Mouse (Mus musculus) urinary bladder, postnatal 10 days (tissue): ENCODE results near the gene Agr2.

Experiments
- DNase-seq: peaks from one replicate; pipeline ENCODE4 v3.0.0; 2022; ENCODE audit warnings: low spot score

The Agr2 gene

DNA sequence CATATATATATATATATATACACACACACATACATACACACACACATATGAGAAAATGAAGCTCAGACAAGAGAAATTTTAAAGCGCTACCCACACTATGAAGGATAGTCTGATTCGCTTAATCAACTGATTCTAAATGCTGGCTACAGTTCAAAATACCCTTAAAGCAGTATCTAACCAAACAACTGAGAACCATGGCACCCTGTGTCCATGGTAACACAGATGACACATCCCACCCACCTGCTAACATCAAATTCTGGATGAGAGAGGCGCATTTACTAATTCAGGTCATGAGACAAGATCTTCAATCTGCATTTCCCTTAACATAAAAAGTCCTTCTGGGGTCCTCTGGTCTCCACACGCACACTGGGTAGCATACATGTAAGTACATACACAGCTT, 33.4 kb downstream of the Agr2 start:
- DNase-seq: no peak

DNA sequence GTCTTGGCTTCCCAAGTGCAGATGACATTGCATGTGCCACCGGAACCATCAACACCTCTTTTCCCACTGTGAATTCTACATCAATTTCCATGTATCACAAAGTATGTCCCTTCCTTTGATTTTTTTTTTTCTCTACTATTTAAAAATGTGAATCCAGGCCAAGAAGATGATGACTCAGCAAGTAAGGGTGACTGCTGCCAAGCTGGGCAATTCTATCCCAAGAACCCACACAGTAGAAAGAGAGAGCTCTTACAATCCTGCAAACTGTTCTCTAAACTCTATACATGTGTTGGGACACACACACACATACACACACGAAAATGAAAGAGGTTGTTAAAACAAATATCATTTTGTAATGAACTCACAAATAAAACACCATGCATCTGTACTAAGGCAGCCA, 34.5 kb downstream of the Agr2 start:
- no peak for DNase-seq

DNA sequence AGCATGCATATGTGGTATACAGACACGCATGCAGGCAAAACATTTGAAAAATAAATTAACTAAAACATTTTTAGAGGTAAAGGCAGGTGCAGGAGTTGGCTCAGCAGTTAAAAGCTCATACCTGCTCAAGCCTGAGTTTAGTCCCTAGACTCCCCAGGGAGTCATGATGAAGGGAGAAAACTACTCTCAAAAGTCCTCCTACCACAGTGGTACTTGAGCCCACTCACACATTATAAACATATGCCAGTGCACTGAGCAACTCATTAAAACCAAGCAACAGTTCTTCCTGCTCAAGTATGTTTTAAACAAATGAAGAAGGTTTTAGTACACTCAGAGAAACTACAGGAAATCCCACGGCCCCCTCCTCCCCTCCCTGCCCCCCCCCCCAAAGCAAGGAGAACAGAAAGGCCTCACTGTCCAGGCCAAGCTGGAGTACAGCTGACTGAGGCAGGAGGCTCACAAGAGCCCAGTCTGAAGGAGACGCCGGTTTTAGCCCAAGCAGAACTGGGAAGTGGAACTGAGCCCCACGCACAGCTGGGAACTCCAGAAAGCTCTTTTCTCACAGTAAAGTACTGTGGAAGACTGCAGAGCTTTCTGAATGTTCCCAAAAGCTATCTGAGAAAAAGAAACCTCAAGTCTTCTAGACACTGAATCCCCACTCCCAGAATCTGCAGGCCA, 36.4 kb downstream of the Agr2 start:
- DNase-seq: no peak

DNA sequence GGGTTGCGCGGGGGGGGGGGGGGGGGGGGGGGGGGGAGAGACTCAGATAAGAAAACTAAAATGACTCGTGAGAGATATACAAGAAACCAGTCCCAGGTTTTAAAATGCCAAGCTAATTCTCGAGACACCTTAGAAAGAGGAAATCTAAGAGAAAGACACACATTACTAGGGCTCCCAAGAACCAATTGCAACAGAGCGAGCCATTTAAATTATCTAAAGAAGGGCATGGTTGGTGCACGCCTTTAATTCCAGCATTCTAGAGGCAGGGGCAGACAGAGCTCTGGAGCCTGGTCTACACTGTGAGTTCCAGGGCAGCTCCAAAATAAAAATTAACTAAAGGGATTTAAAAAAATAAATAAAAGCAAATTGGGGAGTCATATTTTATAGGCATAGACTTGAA, 37.0 kb downstream of the Agr2 start:
- DNase-seq: no peak

DNA sequence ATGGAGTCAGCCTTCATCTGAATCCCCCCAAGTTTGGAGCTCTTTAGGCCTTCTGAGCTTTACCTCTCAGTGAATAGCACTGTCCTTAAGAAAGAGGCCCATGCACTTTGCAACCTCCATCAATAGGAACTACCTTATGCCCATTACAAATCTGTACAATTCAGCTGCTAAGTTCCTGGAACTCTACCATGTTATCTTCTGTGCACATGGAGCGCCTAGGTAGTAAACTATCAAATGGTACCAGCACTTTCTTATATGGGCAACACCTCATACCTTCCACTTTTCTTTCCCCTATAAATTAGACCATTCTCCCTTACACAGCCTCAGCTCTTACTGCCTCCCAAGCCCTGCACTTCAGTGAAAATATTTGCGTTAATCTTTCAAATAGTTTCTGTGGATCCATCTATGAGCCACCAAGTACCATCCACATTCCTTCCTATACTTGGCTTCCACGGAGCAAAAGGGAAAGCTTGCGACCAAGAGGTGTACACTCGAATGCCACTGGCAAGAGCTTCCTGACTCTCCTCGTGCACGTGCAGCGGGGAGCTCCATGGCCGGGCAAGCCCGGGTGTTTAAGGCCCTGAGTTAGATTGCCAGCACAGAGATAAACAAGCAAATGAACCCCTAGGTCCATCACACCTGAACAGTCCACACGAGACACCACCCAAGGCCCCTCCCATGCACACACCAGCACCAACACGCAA, 38.1 kb downstream of the Agr2 start:
- no peak for DNase-seq

DNA sequence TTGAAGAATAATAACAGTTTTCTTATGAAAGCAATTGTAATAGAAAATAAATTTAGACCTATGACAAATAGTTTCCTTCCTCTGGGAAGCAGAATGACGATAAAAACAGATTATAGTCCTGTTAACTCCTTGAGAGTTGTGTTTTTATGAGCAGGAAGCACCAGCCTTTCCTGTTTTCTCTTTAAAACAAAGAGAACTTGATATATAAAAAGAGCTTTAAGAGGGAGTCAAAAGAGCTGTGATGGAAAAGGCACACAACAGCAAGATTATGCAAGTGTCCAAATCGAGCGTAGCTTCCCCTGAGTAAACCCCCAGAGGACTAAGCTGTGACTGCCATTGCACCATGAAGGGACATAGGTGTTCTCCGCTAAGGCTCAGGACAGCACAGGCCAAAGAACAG, 39.7 kb downstream of the Agr2 start:
- no peak for DNase-seq

DNA sequence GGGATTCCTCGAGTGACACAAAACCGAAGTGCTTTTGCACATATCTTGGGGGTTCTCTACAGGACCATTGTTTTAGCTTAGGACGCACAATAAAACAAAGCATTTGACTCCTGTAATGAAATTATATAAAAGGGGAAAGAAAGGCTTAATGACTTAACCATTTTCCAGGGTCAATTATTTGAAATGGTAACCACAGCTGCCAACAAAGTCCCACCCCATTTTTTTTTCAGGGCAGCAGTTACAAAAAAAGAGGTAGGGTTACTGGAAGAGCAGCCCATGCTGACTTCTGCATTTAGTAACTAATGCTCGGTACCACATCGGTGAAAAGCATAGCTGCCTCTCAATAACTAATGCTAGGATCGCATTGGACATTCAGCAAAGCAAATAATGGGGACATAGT, 42.8 kb downstream of the Agr2 start:
- DNase-seq: no peak

DNA sequence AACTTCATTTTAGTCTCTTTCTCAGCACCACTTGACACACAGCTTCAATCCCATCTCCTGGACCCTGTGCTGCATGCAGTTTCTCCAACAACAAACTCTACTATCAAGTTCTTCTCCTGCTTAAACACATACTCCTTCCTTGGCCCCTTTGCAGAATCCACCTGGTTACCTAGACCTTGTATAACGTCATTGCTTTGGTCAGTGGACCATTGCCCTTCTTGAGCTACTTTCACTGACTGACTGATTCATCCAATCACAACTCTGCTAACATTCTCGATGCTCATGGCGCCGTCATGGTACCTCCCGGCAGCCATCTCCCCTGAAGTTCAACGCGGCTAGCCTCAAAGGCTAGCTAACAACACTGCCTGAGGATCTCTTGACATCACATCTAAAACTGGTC, 43.4 kb downstream of the Agr2 start:
- no peak for DNase-seq

DNA sequence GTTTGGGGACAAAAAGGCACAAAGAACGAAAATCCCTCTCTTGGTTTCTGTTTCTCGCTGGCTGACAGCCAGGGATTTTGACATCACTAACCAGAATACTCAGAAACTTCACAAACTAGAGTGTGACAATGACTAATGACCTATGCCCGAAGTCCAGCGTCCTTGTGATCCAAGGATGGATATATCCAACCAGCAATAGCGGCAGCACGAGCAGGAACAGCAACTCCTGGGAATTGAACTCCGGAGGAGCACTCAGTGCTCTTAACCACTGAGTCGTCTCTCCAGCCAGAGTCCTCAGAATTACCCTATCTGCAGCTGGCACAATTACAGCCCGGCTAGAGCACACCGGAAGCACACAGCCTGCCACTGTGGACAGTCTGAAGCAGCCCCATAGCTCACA, 44.1 kb downstream of the Agr2 start:
- no peak for DNase-seq

DNA sequence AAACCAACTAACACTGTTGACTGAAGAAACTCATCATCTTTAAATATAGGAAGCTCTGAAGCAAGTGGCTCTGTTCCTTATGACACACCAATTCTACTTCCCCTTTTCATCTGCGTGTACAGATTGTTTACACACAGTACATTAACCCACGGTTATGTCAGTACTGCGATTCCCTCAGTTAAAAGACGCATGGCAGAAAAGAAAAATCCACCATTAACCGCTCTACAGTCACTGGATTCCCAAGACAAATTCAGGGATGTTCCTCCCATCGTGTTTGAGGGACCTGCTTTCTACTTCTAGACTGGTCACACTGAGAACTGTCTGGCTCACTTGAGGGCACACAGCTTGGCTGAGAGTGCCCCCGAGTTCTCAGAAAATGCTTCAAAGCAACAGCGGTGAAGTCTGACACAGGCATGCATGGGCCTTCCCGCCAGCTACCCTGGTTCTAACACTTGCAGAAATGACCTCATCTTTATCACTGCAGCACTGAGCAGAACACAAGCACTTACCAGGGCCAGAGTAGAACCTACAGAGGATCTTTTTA, 46.9 kb downstream of the Agr2 start:
- DNase-seq: no peak

DNA sequence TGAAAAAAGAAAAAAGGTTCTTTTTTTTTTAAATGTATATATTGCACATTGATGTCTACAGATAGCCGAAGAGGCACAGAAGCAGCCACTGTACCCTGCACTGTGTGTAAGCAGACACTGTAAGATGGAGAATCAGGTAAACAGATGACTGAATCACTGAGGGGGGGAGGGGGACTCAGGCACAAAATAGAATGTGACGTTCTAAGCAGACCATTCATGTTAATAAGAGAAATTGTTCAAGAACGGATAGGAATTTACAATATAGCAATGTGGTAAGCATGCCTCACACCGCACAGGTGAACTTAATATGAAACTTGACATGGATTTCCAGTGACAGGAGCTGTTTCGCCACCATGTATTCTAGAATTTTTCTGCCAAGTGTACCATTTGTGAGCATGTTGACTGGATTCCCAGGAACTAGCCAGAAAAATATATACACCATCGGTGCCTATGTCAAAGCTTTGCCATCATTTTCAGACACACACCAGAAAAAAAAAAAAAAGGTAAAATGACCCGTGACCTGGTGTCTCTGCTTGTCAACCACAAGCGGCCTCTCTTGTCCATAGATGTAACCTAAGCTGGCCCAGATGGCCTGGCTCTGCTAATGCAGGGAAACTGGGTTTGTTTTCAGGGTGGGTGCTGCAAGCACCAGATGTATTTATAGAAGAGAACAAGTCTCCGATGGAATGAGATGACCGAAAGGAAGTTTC, 48.0 kb downstream of the Agr2 start:
- DNase-seq: no peak

DNA sequence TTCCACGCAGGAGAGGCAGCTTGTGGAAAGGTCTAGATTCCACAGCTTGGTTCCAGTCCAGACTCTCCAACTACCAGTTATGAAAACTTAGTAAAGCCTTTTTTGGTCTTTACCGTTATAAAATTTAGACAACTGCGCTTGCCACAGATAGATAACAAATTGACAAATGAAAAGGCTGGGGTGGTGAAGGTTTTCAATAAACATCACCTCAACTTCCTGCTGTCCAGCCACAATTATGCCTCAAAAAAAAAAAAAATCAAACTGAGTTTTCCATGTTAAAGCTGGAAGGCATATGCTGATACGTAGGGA, 48.5 kb downstream of the Agr2 start:
- no peak for DNase-seq

DNA sequence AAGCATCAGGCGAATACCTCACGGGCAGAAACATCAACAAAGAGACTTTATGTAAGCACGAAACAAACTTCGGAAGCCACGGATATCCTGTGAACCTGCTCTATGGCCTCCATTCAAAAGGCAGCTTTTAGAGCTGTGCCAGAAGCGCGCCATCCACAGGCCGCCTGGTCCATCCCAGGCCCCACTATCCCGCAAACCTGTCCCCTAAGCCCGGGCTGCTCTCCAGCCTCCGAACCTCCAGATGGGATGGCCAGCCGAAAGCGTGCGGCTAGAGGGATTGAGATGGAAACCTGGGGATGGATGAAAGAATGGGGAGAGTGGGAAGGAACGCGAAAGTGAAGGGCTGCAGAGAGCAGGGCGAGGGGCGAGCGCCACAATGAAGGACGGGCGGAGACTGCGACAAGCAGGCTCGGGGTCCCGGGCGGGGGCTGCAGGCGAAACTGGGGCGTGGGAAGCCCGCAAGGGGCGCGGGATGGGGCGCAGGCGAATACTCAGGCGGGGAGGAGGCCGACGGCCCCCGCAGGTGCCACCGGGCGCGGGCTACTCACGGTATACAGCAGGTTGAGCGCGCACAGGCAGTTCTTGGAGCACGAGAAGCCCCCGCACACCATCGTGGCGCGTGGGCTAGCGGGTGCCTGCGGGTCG, 49.1 kb downstream of the Agr2 start:
- no peak for DNase-seq

DNA sequence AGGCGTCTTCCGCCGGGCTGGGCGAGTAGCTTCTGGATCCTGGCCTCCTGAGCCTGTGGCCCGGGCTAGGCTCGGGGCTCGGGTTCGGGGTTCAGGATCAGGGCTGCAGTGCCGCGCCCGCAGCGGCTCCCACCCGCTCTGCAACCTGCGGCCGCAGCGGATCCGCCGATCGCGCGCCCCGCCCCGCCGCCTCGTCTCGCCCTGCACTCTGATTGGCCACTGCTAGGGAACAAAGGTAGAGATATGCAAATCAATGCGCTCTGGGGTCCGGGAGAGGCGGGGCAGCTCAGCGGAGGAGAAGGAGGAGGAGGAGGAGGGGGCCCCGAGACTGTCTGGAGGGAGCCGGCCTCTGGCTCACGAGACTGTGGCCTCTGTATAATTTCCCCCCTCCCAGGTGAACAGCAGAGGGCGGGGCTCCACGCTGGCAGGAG, 49.7 kb downstream of the Agr2 start, which contains the start of gene Tspan13:
Tspan13 (minus strand) TSS at position 153 of the 431 bp plus-strand sequence.
- DNase-seq: peak; percentile 20

DNA sequence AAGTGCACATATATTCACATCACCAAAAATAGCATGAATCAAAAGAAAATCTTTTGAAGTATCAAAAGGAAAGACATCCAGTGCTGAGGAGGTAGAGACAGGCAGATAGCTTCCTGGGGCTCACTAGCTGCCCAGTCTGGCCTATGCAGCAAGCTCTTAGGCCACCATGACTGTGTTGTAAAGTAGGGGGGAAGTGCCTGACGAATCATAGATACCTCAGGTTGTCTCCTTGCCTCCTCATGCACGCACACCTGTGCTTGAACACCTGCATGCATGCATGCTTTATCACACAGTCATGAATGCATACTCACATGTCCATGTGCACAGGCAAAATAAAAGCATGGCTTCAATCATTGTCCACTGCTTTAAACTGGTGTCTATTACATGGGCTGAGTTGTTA, 52.0 kb downstream of the Agr2 start:
- DNase-seq: no peak

DNA sequence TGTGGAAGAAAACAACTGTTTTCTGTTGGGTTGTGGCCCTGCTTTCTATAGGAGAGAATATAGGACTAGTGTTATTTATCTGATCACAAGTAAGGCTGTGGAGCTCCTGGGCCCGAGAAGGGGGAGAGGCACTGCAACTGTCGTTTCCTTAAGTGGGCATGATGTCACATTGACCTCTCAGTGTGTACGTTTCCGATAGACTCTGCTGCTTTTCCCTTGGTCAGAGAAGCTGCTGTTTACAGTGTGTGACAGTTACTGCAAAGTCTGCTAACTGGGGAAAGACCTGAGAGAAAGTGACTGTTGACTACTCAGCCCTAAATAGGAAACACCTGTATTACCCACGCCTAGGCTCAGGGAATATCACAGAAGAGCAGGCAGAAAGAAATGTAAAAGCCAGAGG, 53.5 kb downstream of the Agr2 start:
- DNase-seq: no peak

DNA sequence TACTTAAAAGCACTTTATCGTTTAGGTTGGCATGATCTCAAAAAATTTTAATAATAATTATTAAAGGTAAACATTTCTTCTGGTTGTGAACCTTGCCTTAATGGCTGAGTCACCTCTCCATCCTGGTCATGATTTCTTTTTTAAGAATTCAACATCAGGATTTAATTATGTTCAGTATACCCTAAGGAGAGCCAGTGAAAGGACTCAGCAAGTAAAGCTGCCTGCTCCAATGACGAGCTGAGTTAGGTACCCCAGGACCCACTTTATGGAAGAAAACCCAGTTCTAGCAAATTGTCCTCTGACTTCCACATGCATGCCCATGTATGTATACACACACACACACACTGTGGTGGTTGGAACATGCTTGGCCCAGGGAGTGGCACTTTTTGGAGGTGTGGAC, 54.9 kb downstream of the Agr2 start:
- DNase-seq: no peak

DNA sequence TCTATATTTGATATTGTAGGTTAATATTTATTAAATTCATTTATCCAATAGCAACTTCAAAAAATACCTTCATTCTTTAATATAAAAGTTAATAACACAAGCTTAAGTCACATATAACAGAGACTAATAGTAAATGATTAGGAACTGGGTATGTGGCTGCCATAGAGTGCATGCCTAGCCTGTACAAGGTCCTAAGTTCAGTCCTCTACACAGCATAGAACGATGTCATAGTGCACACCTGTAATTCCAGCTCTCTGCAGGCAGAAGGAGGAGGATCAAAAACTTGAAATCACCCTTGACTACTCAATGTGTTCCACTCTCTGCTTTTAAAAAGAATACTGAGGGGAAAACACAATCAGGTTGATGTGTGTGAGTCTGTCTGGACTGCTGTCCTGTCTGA, 57.6 kb downstream of the Agr2 start:
- DNase-seq: no peak
